Mouse (Mus musculus): ENCODE data around the gene Ccl27a. TPM values are rescaled to one million over a fixed set of nuclear protein-coding genes. Genes with fewer than 3 reads are reported as not detected.
A peak's percentile ranks its signal among the peaks of the same experiment; 100 is the strongest.

Gene Ccl27a
- polyA plus RNA-seq, 1 experiment from 2014 or later: 67.6 TPM

DNA sequence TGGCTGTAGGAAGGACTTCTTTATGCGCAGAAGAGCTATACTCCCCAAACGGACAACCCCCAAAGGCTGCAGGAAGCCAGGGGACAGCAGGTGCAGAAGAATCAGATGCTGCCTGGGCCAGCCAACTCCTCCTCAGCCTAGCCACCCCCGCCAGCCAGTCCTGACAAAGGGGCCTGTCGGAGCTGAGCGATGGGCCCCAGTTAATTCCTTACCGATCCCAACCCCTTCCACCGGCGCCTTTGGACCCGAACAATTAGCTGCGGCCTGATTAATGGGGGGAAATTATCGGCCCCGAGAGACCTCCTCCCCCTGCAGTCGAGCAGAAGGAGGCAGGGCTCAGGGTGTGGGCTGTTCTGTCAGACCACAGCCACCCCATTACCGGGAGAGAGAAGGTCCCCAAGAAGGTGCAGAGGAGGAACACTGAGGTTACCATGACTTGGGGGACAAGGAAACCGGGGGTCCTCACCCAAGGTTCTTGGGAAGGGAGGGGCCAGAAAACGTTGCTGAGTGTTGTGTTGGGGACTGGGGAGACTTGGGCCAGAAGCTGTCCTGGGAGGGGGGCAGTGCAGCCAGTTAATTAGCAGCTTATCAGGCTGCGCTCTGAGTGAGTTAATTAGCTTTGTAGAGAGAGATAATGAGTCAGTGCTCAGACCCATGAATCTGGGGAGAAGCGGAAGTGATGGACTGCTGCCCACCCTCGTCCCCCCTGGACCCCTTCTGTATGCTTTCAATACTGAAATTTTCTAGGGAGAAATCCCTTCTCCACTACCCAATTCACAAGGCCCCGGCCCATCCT is 47.0 kb downstream of the Ccl27a start:
- 6% methylated on average over 20 of the region's 20 CpGs for WGBS
- H3K27me3 ChIP-seq (ENCODE audit: control insufficient read depth, insufficient read depth, low read length): peaks cover 60% of the 10 kb centered on the region
- H3K4me1 ChIP-seq (replicated peaks; ENCODE audit: control insufficient read depth, insufficient read depth, low read length): peaks cover 33% of the 10 kb centered on the region
- H3K27ac ChIP-seq (ENCODE audit: low read depth, low read length): peak overlapping the region; percentile 72
- H3K36me3 ChIP-seq (ENCODE audit: control insufficient read depth, insufficient read depth, low read length): no peaks in the 10 kb centered on the region
- H3K4me3 ChIP-seq (ENCODE audit: low read depth, low read length): peak overlapping the region; percentile 5; the same call in 1 of the 2 replicates
- H3K9ac ChIP-seq (ENCODE audit: low read length): peak overlapping the region; percentile 39; the same call in 1 of the 2 replicates
- ATAC-seq (replicated peaks; ENCODE audit: low FRiP score) (peak; percentile 36; the same call in 1 of the 2 replicates), DNase-seq (ENCODE audit: low spot score) (peak; percentile 82)
- peak overlapping the region; percentile 40 for H3K4me2 ChIP-seq (ENCODE audit: low read depth, low read length, severe bottlenecking)
- no peaks in the 10 kb centered on the region for H3K9me3 ChIP-seq (ENCODE audit: control insufficient read depth, low read length)

DNA sequence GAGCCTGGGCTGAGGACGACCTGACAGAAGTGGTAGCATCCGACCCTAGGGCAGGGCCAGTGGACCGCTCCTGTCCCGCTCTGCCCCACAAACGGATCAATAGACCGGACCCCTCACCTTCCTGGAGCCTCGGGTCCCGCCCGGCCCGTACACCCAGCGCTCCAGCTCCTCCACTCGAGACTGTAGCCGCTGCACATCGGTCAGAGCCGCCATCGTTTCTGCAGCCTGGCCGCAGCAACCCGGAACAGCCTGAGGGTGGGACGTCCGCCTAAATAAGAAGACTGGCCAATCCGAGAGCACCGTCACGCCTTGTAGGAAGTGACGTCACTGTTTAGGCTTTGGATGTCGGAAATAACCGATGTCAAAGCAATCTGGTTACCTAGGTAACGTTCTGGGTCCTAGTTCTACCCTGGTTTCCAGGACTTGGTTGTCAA is 51.1 kb downstream of the Ccl27a start, which contains the start of gene Dctn3:
Gene Dctn3 (minus strand): TSS at position 253 of the 434 bp plus-strand sequence.
- peak within 1 kb of the TSS; percentile 81 for H3K4me3 ChIP-seq (ENCODE audit: low read depth, low read length)
- 1% methylated on average over 27 of the region's 27 CpGs for WGBS
- H3K9me3 ChIP-seq (ENCODE audit: control insufficient read depth, low read length): no peaks in the 10 kb centered on the region
- ATAC-seq (replicated peaks; ENCODE audit: low FRiP score) (peak; percentile 91), DNase-seq (ENCODE audit: low spot score) (peak; percentile 91)
- H3K9ac ChIP-seq (ENCODE audit: low read length): peak within 1 kb of the TSS; percentile 89
- no peak within 1 kb of the TSS for H3K27ac ChIP-seq (ENCODE audit: low read depth, low read length)
- H3K4me1 ChIP-seq (replicated peaks; ENCODE audit: control insufficient read depth, insufficient read depth, low read length): peaks cover 22% of the 10 kb centered on the region
- H3K27me3 ChIP-seq (ENCODE audit: control insufficient read depth, insufficient read depth, low read length): peaks cover 25% of the 10 kb centered on the region
- H3K4me2 ChIP-seq (ENCODE audit: low read depth, low read length, severe bottlenecking): peak within 1 kb of the TSS; percentile 89
- H3K36me3 ChIP-seq (ENCODE audit: control insufficient read depth, insufficient read depth, low read length): peaks cover 4% of the 10 kb centered on the region; the same call in 1 of the 2 replicates

Other genes starting within 250 kb of the Ccl27a start
- gene Fam219a, start 204.7 kb downstream of the Ccl27a start, polyA plus RNA-seq (2014; fragmentation: Nextera tagmentation; extraction: Ambion mirVana): 6.2 and 6.7 TPM in 2 replicates
- 1.2 and 1.9 TPM in 2 replicates for gene Dnaic1, start 204.5 kb downstream of the Ccl27a start, polyA plus RNA-seq (2014; fragmentation: Nextera tagmentation; extraction: Ambion mirVana)
- gene Enho, start 133.9 kb downstream of the Ccl27a start, polyA plus RNA-seq (2014; fragmentation: Nextera tagmentation; extraction: Ambion mirVana): 28.1 and 34.5 TPM in 2 replicates
- gene Cntfr, start 77.2 kb downstream of the Ccl27a start, polyA plus RNA-seq (2014; fragmentation: Nextera tagmentation; extraction: Ambion mirVana): 35.2 and 37.1 TPM in 2 replicates
- gene Il11ra1, start 74.3 kb downstream of the Ccl27a start, polyA plus RNA-seq (2014; fragmentation: Nextera tagmentation; extraction: Ambion mirVana): 65.0 and 66.9 TPM in 2 replicates
- 92.0 and 92.5 TPM in 2 replicates for gene Rpp25l, start 60.7 kb downstream of the Ccl27a start, polyA plus RNA-seq (2014; fragmentation: Nextera tagmentation; extraction: Ambion mirVana)
- gene Dctn3, start 51.1 kb downstream of the Ccl27a start, polyA plus RNA-seq (2014; fragmentation: Nextera tagmentation; extraction: Ambion mirVana): 135 and 142 TPM in 2 replicates
- gene Arid3c, start 43.1 kb downstream of the Ccl27a start, polyA plus RNA-seq (2014; fragmentation: Nextera tagmentation; extraction: Ambion mirVana): 0.59 and 0.80 TPM in 2 replicates
- 18.4 and 21.4 TPM in 2 replicates for gene Galt, start 19.0 kb downstream of the Ccl27a start, polyA plus RNA-seq (2014; fragmentation: Nextera tagmentation; extraction: Ambion mirVana)
- 75.9 and 84.1 TPM in 2 replicates for gene Sigmar1, start 18.1 kb downstream of the Ccl27a start, polyA plus RNA-seq (2014; fragmentation: Nextera tagmentation; extraction: Ambion mirVana)
- gene Gm21541, start 129.4 kb upstream of the Ccl27a start, polyA plus RNA-seq (2014; fragmentation: Nextera tagmentation; extraction: Ambion mirVana): not detected in 2 replicates
- gene Gm20878, start 167.3 kb upstream of the Ccl27a start, polyA plus RNA-seq (2014; fragmentation: Nextera tagmentation; extraction: Ambion mirVana): 2.7 and 3.9 TPM in 2 replicates
- gene Fam205a4, start 191.8 kb upstream of the Ccl27a start, polyA plus RNA-seq (2014; fragmentation: Nextera tagmentation; extraction: Ambion mirVana): not detected in 2 replicates